In the genomic region with DNA sequence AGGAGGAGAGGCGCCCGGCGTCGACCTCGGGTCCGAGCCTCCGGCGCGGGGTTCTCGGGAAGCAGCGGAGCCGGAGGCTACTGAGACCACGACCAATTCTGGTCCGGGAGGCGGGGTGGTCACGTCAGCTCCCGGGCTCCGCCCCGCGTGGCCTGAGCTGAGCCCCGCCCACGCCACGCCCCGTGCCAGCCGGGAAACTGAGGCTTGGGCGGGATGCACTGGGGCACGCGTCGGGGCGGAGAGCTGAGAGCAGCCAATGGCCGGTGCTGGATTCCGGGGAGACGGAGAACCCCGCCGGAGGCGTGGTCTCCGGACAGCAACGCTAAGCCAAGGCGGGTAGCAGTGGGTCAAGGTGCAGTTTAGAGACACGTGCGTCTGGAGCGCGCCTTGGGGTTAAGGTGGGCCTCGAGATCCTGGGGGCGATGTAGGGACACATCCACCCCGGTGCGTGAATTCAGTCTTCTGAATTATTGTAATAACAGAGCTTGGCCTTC, we compare ENCODE assay signal across 8 mouse cellular contexts. TPM values are rescaled to one million over a fixed set of nuclear protein-coding genes. Genes with fewer than 3 reads are reported as not detected.
DNase-seq lines count a peak whose midpoint lies in the region; ATAC-seq lines count a peak whose summit lies in the region.

TSS of gene Slc25a1 (minus strand) at position 133 of the 494 bp plus-strand sequence.

- intact Hi-C loops in heart, postnatal 36 days (cut with DNase I), result loop anchor here (5.0 to 10.0 kb wide), 3 partner anchors 59 to 417 kb away; partner anchors contain the start of genes Arvcf and Tango2

- H3K9ac ChIP-seq in liver, embryonic 16.5 days (ENCODE audit: low read depth, low read length), result peak within 1 kb of the TSS; percentile 85
- peak within 1 kb of the TSS; percentile 93 for H3K9ac ChIP-seq in neural tube, embryonic 13.5 days

- peak; percentile 88 for ATAC-seq in liver, embryonic 16.5 days (ENCODE audit: low read depth)
- peak; percentile 83 for ATAC-seq in neural tube, embryonic 13.5 days (ENCODE audit: low read depth)

- no peaks in the 10 kb centered on the region for H3K27me3 ChIP-seq in liver, embryonic 16.5 days (ENCODE audit: control insufficient read depth, insufficient read depth, low read depth, low read length)
- H3K27me3 ChIP-seq in neural tube, embryonic 13.5 days, result no peaks in the 10 kb centered on the region

- H3K27ac ChIP-seq in liver, embryonic 16.5 days (ENCODE audit: low read length), result peak within 1 kb of the TSS; percentile 90
- peak within 1 kb of the TSS; percentile 90 for H3K27ac ChIP-seq in neural tube, embryonic 13.5 days (replicated peaks)

- peak within 1 kb of the TSS; percentile 86 for H3K4me3 ChIP-seq in liver, embryonic 16.5 days (ENCODE audit: low read depth, low read length)
- H3K4me3 ChIP-seq in neural tube, embryonic 13.5 days, result peak within 1 kb of the TSS; percentile 86

- WGBS in liver, embryonic 16.5 days (ENCODE audit: insufficient replicate concordance), result under 1% methylated on average over 47 of the region's 47 CpGs
- WGBS in neural tube, embryonic 13.5 days, result under 1% methylated on average over 47 of the region's 47 CpGs

- H3K36me3 ChIP-seq in liver, embryonic 16.5 days (ENCODE audit: control insufficient read depth, insufficient read depth), result no peaks in the 10 kb centered on the region
- peaks cover 19% of the 10 kb centered on the region for H3K36me3 ChIP-seq in neural tube, embryonic 13.5 days

- peak; percentile 66 for DNase-seq in MEL-GATA-1-ER (ENCODE audit: extremely low read depth, low read depth)
- DNase-seq in cerebellum, adult 9-10 months, result peak; percentile 73
- peak; percentile 65 for DNase-seq in forelimb bud, embryonic 11.5 days (ENCODE audit: low read depth, low spot score)
- DNase-seq in heart, postnatal 36 days, result peak; percentile 73 to 74
- peak; percentile 88 for DNase-seq in layer of hippocampus, adult 11-12 months (ENCODE audit: low spot score)
- DNase-seq in testis, postnatal 14 days (ENCODE audit: low spot score), result peak; percentile 86

- no peaks in the 10 kb centered on the region for H3K9me3 ChIP-seq in liver, embryonic 16.5 days (replicated peaks; ENCODE audit: control insufficient read depth, low read length)
- H3K9me3 ChIP-seq in neural tube, embryonic 13.5 days, result no peaks in the 10 kb centered on the region

- peaks cover 19% of the 10 kb centered on the region for H3K4me1 ChIP-seq in liver, embryonic 16.5 days (ENCODE audit: control insufficient read depth, low read depth, low read length)
- H3K4me1 ChIP-seq in neural tube, embryonic 13.5 days (replicated peaks), result peaks cover 31% of the 10 kb centered on the region

- H3K4me2 ChIP-seq in liver, embryonic 16.5 days (ENCODE audit: low read depth, low read length), result peak within 1 kb of the TSS; percentile 99
- peak within 1 kb of the TSS; percentile 89 for H3K4me2 ChIP-seq in neural tube, embryonic 13.5 days

RNA-seq across cellular contexts. Expression of gene Slc25a1, which starts in this region (rescaled TPM):
- 10 to 100 TPM in 1 of 2 experiments, 1 to 10 TPM in 1; 5.9 to 13.9 TPM for total RNA-seq in heart, postnatal 36 days (2021)
- polyA plus RNA-seq in liver, embryonic 16.5 days (2015; fragmentation: Nextera tagmentation; extraction: Ambion mirVana), result 55.8 and 63.5 TPM in 2 replicates
- polyA plus RNA-seq in neural tube, embryonic 13.5 days (2015; fragmentation: Nextera tagmentation; extraction: Ambion mirVana), result 163 and 169 TPM in 2 replicates

Comparison
In these comparisons a context has a peak if more than half of its experiments do, and no peak if none do; other contexts are left out.
1. Peak in every context shown above with its lines: DNase-seq, ATAC-seq, H3K4me3 ChIP-seq and H3K27ac ChIP-seq.